Mouse (Mus musculus): ENCODE data around the gene Palm2.

DNA sequence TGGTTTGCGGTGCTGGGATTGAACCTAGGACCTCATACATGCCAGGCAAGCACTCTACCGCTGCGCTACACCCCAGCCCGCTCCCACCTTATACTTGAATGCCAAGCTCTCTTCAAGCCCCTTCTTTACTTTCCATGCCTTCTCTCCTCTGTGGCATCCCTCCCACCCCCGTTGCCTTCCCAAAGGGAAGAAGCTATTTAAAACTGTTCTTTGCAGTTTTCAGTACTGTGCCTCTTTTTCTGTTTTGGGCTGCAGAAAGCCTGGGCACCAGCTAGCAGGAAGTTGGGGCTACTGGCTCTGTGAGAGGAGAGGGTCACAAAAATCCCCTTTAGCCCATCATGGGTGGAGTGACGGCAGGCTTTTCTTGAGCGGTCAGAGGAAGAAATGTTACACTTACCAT lies 199.0 kb downstream of the Palm2 start:
- TF ChIP-seq CTCF (IDR thresholded peaks at IDR 0.05; ENCODE audit: borderline replicate concordance, insufficient read depth, low read length): no peak
- no peak for TF ChIP-seq POLR2A (IDR thresholded peaks at IDR 0.05; ENCODE audit: low read depth, low read length)

Measured in embryonic fibroblast, embryonic 13.5 days (primary cell).